In genomic region chr7:120746029-120746428, GRCm38 (mm10) we compare ENCODE assay signal across 16 mouse cellular contexts. TPM values are rescaled to one million over a fixed set of nuclear protein-coding genes. Genes with fewer than 3 reads are reported as not detected.
A peak's percentile ranks its signal among the peaks of the same experiment; 100 is the strongest.
DNase-seq lines count a peak whose midpoint lies in the region; ATAC-seq and TF ChIP-seq lines count a peak whose summit lies in the region.
"Had no signal": no experiment of that assay in that cellular context is flagged by ENCODE, and none has a peak within 500 bp of the region (broad histone marks: within the 10 kb centered on the region; RNA-seq: fewer than 3 reads in every experiment).

No protein-coding gene starts in this region.

- H3K79me2 ChIP-seq in liver, adult 2 months (ENCODE audit: control insufficient read depth, insufficient read depth, low read length) = no peaks in the 10 kb centered on the region

- no peak overlapping the region for H3K27ac ChIP-seq in heart, embryonic 10.5 days
- no peak overlapping the region for H3K27ac ChIP-seq in liver, adult 2 months (replicated peaks; ENCODE audit: insufficient read depth, low read depth, low read length)
- no peak overlapping the region for H3K27ac ChIP-seq in liver, embryonic 12.5 days
- no peak overlapping the region for H3K27ac ChIP-seq in intestine, postnatal 0 days (ENCODE audit: low read depth, low read length)
- H3K27ac ChIP-seq: embryonic facial prominence, embryonic 13.5 days; forebrain, embryonic 12.5 days; hindbrain, embryonic 12.5 days; stomach, embryonic 15.5 days had no signal

- no peaks in the 10 kb centered on the region for H3K9me3 ChIP-seq in heart, embryonic 10.5 days
- H3K9me3 ChIP-seq in liver, embryonic 12.5 days (replicated peaks) = no peaks in the 10 kb centered on the region
- no peaks in the 10 kb centered on the region for H3K9me3 ChIP-seq in intestine, postnatal 0 days (ENCODE audit: control insufficient read depth)
- H3K9me3 ChIP-seq: embryonic facial prominence, embryonic 13.5 days; forebrain, embryonic 12.5 days; hindbrain, embryonic 12.5 days; stomach, embryonic 15.5 days had no signal

- no peak overlapping the region for H3K9ac ChIP-seq in liver, adult 2 months (ENCODE audit: low read depth, low read length)
- H3K9ac ChIP-seq in liver, embryonic 12.5 days = no peak overlapping the region
- H3K9ac ChIP-seq in intestine, postnatal 0 days (ENCODE audit: low read depth, low read length) = no peak overlapping the region
- H3K9ac ChIP-seq: embryonic facial prominence, embryonic 13.5 days; forebrain, embryonic 12.5 days; hindbrain, embryonic 12.5 days; stomach, embryonic 15.5 days had no signal

- no peak for TF ChIP-seq CTCF in liver, adult 2 months (IDR thresholded peaks at IDR 0.05; ENCODE audit: low read depth, low read length)
- no peak for TF ChIP-seq CTCF in intestine, postnatal 0 days (IDR thresholded peaks at IDR 0.05; ENCODE audit: low read depth)

- peaks cover 3% of the 10 kb centered on the region; the same call in 1 of the 2 replicates for H3K27me3 ChIP-seq in heart, embryonic 10.5 days (ENCODE audit: insufficient read depth, poor library complexity, severe bottlenecking)
- 0 out of 2 replicates have a peak, but pooled peaks cover 2% of the 10 kb centered on the region for H3K27me3 ChIP-seq in liver, adult 2 months (ENCODE audit: control insufficient read depth, insufficient read depth, low read length)
- H3K27me3 ChIP-seq in liver, embryonic 12.5 days (replicated peaks) = peaks cover 40% of the 10 kb centered on the region
- no peaks in the 10 kb centered on the region for H3K27me3 ChIP-seq in intestine, postnatal 0 days (replicated peaks; ENCODE audit: control insufficient read depth, insufficient read depth, low read length)
- H3K27me3 ChIP-seq: embryonic facial prominence, embryonic 13.5 days; forebrain, embryonic 12.5 days; hindbrain, embryonic 12.5 days; stomach, embryonic 15.5 days had no signal

- no peak overlapping the region for H3K4me2 ChIP-seq in liver, embryonic 12.5 days
- H3K4me2 ChIP-seq in intestine, postnatal 0 days (replicated peaks; ENCODE audit: low read depth) = no peak overlapping the region
- H3K4me2 ChIP-seq: embryonic facial prominence, embryonic 13.5 days; forebrain, embryonic 12.5 days; hindbrain, embryonic 12.5 days; stomach, embryonic 15.5 days had no signal

- H3K36me3 ChIP-seq in heart, embryonic 10.5 days = no peaks in the 10 kb centered on the region
- H3K36me3 ChIP-seq in liver, adult 2 months (ENCODE audit: control insufficient read depth, insufficient read depth, low read length) = no peaks in the 10 kb centered on the region
- no peaks in the 10 kb centered on the region for H3K36me3 ChIP-seq in liver, embryonic 12.5 days
- H3K36me3 ChIP-seq in intestine, postnatal 0 days (ENCODE audit: control insufficient read depth, insufficient read depth) = no peaks in the 10 kb centered on the region
- H3K36me3 ChIP-seq: embryonic facial prominence, embryonic 13.5 days; forebrain, embryonic 12.5 days; hindbrain, embryonic 12.5 days; stomach, embryonic 15.5 days had no signal

- peak; percentile 95 for DNase-seq in heart, adult 11 months
- DNase-seq in heart, embryonic 10.5 days (ENCODE audit: low spot score) = no peak
- DNase-seq in liver, adult 2 months (ENCODE audit: extremely low read depth, low read depth, low spot score) = peak; percentile 49
- DNase-seq in heart, adult 9 months (ENCODE audit: low spot score in 2 of 2) = peak; percentile 82 to 85
- DNase-seq in neural tube, embryonic 10.5 days (ENCODE audit: extremely low spot score, low spot score) = no peak
- DNase-seq: layer of hippocampus, postnatal 36 days; right cerebral cortex, postnatal 25 days had no signal

- no peak for TF ChIP-seq POLR2A in liver, adult 2 months (IDR thresholded peaks at IDR 0.05; ENCODE audit: extremely low read depth, insufficient read depth, low read length)

- no peak for ATAC-seq in liver, embryonic 12.5 days
- 0 out of 2 replicates have a peak, but pooled peaks have one; percentile 10 for ATAC-seq in intestine, postnatal 0 days
- ATAC-seq in megakaryocyte progenitor cell, adult 5-6 weeks (replicated peaks; ENCODE audit: poor library complexity) = no peak

- 66% methylated on average over 3 of the region's 3 CpGs for WGBS in heart, embryonic 10.5 days
- 45% methylated on average over 3 of the region's 3 CpGs for WGBS in liver, adult 2 months
- 49% methylated on average over 3 of the region's 3 CpGs for WGBS in liver, embryonic 12.5 days (ENCODE audit: insufficient replicate concordance)
- 57% methylated on average over 3 of the region's 3 CpGs for WGBS in intestine, postnatal 0 days

- H3K4me3 ChIP-seq in heart, embryonic 10.5 days = no peak overlapping the region
- no peak overlapping the region for H3K4me3 ChIP-seq in liver, adult 2 months (ENCODE audit: insufficient read depth, low read depth, low read length)
- no peak overlapping the region for H3K4me3 ChIP-seq in liver, embryonic 12.5 days
- no peak overlapping the region for H3K4me3 ChIP-seq in intestine, postnatal 0 days (ENCODE audit: low read depth, low read length)
- H3K4me3 ChIP-seq: embryonic facial prominence, embryonic 13.5 days; forebrain, embryonic 12.5 days; hindbrain, embryonic 12.5 days; megakaryocyte, embryonic 14.5 days; stomach, embryonic 15.5 days had no signal

- no peaks in the 10 kb centered on the region for H3K4me1 ChIP-seq in heart, embryonic 10.5 days
- peaks cover 2% of the 10 kb centered on the region; the same call in 1 of the 2 replicates for H3K4me1 ChIP-seq in liver, adult 2 months (ENCODE audit: control insufficient read depth, insufficient read depth, low read length)
- no peaks in the 10 kb centered on the region for H3K4me1 ChIP-seq in liver, embryonic 12.5 days
- no peaks in the 10 kb centered on the region for H3K4me1 ChIP-seq in intestine, postnatal 0 days (replicated peaks; ENCODE audit: control insufficient read depth, insufficient read depth, low read length)
- H3K4me1 ChIP-seq: embryonic facial prominence, embryonic 13.5 days; hindbrain, embryonic 12.5 days; stomach, embryonic 15.5 days had no signal

RNA-seq across cellular contexts. Expression of gene Vwa3a, which starts 6.9 kb away (rescaled TPM):
- polyA plus RNA-seq in heart, embryonic 10.5 days (2016; fragmentation: Nextera tagmentation; extraction: Ambion mirVana) = 0.39 and 0.60 TPM in 2 replicates
- under 0.01 TPM in 1 of 2 replicates, not detected in the other for total RNA-seq in liver, adult 2 months (2014; rRNA removed)
- polyA plus RNA-seq in liver, adult 2 months (2012; rRNA removed) = not detected in 2 replicates
- not detected in 2 replicates for polyA plus RNA-seq in liver, embryonic 12.5 days (2016; fragmentation: Nextera tagmentation; extraction: Ambion mirVana)
- 0.25 and 0.33 TPM in 2 replicates for polyA plus RNA-seq in intestine, postnatal 0 days (2015; fragmentation: Nextera tagmentation; extraction: Ambion mirVana)
- total RNA-seq in megakaryocyte progenitor cell, adult 5-6 weeks (2015) = 0.10 TPM in 1 of 2 replicates, not detected in the other
- total RNA-seq in megakaryocyte progenitor cell, adult 5-6 weeks (2017) = not detected in 2 replicates
- total RNA-seq: MEL had no signal

Comparison
In these comparisons a context has a peak if more than half of its experiments do, and no peak if none do; other contexts are left out.
1. DNase-seq: peak in heart, adult 11 months (single experiment), liver, adult 2 months (single experiment) and heart, adult 9 months (2 of 2); none in heart, embryonic 10.5 days (single experiment) and neural tube, embryonic 10.5 days (single experiment).